Mouse (Mus musculus) CH12.LX (cell line): Measurements from ENCODE around the gene Nfix. TPM values are rescaled to one million over a fixed set of nuclear protein-coding genes. Genes with fewer than 3 reads are reported as not detected.
A peak's percentile ranks its signal among the peaks of the same experiment; 100 is the strongest.

Experiments
- DNase-seq: peaks from one replicate; pipeline ENCODE4 v3.0.0-alpha.2; 2013; ENCODE audit errors: extremely low read depth
- H3K27ac ChIP-seq: 2 replicates; pipeline ENCODE4 v1.5.1; 2012; ENCODE audit warnings: low read depth, mild to moderate bottlenecking, control low read depth, moderate library complexity; ENCODE audit not compliant: insufficient read depth
- H3K27me3 ChIP-seq: replicated peaks from 2 replicates; pipeline ENCODE3; 2012; ENCODE audit warnings: inconsistent platforms
- H3K36me3 ChIP-seq, 2 experiments: replicated peaks in 1 of 2; 2 replicates each; pipeline versions ENCODE3 to v1.6.1; 2012; ENCODE audit warnings: inconsistent platforms in 1 of 2, low read length in 1 of 2, mild to moderate bottlenecking in 1 of 2, mixed read lengths in 1 of 2, moderate library complexity in 1 of 2; ENCODE audit not compliant: control insufficient read depth in 1 of 2, insufficient read depth in 1 of 2
- H3K4me1 ChIP-seq, 2 experiments: 2 replicates each; pipeline ENCODE4 v1.6.1; 2012; ENCODE audit warnings: inconsistent platforms in 1 of 2, moderate library complexity in 1 of 2; ENCODE audit not compliant: insufficient read depth in 2 of 2, control insufficient read depth in 1 of 2
- H3K4me2 ChIP-seq: 2 replicates; pipeline ENCODE4 v1.6.1; 2012; ENCODE audit warnings: low read depth, mild to moderate bottlenecking, control low read depth; ENCODE audit not compliant: poor library complexity, insufficient read depth, severe bottlenecking
- H3K4me3 ChIP-seq, 3 experiments: fragments of 150-350 bp in 1 of 3; sonication (generic) in 1 of 3; replicated peaks in 1 of 3; 2 replicates each; pipeline versions ENCODE3 to v1.5.1; 2011 to 2012; ENCODE audit warnings: low read depth in 2 of 3, low read length in 2 of 3, mild to moderate bottlenecking in 2 of 3, moderate library complexity in 2 of 3, control low read depth in 1 of 3, improper control_type of control experiment in 1 of 3, inconsistent platforms in 1 of 3, mixed read lengths in 1 of 3; ENCODE audit not compliant: poor library complexity in 1 of 3
- H3K79me2 ChIP-seq: replicated peaks from 2 replicates; pipeline ENCODE4 v1.6.1; 2012; ENCODE audit warnings: mild to moderate bottlenecking, moderate library complexity; ENCODE audit not compliant: control insufficient read depth, poor library complexity, insufficient read depth, severe bottlenecking; ENCODE audit errors: extremely low read depth
- H3K9ac ChIP-seq: 2 replicates; pipeline ENCODE4 v1.6.1; 2012; ENCODE audit warnings: low read depth, mild to moderate bottlenecking, control low read depth, moderate library complexity; ENCODE audit not compliant: insufficient read depth
- H3K9me3 ChIP-seq: replicated peaks from 2 replicates; pipeline ENCODE3; 2012; ENCODE audit warnings: low read length, inconsistent platforms, mixed read lengths
- CHD1 ChIP-seq: IDR thresholded peaks from 2 replicates; pipeline ENCODE4 v1.6.1; 2012; ENCODE audit warnings: low read depth, low read length, improper control_type of control experiment, inconsistent platforms
- CHD2 ChIP-seq: IDR thresholded peaks from 2 replicates; pipeline ENCODE4 v1.6.1; 2011; ENCODE audit warnings: low read length, improper control_type of control experiment
- CTCF ChIP-seq, 2 experiments: IDR thresholded peaks in 1 of 2; conservative IDR thresholded peaks in 1 of 2; 2 replicates each; pipeline ENCODE4 v1.5.1; 2011 to 2012; ENCODE audit warnings: low read depth in 2 of 2, low read length in 2 of 2, improper control_type of control experiment in 1 of 2, inconsistent platforms in 1 of 2, mild to moderate bottlenecking in 1 of 2, moderate library complexity in 1 of 2
- E2F4 ChIP-seq: IDR thresholded peaks from 2 replicates; pipeline ENCODE4 v1.6.1; 2011; ENCODE audit warnings: low read depth, low read length, improper control_type of control experiment; ENCODE audit not compliant: insufficient replicate concordance
- ELF1 ChIP-seq: IDR thresholded peaks from 2 replicates; pipeline ENCODE4 v1.6.1; 2014; ENCODE audit warnings: low read depth, mild to moderate bottlenecking, inconsistent platforms, low read length, improper control_type of control experiment
- ETS1 ChIP-seq: conservative IDR thresholded peaks from 2 replicates; pipeline ENCODE4 v1.6.1; 2012; ENCODE audit warnings: low read depth, mild to moderate bottlenecking, inconsistent platforms, low read length, improper control_type of control experiment, moderate library complexity
- JUN ChIP-seq: IDR thresholded peaks from 2 replicates; pipeline ENCODE4 v1.6.1; 2011; ENCODE audit warnings: low read depth, mild to moderate bottlenecking, low read length, improper control_type of control experiment, moderate library complexity; ENCODE audit not compliant: insufficient read depth
- JUND ChIP-seq: conservative IDR thresholded peaks from 2 replicates; pipeline ENCODE4 v1.6.1; 2011; ENCODE audit warnings: low read depth, low read length, improper control_type of control experiment
- KAT2A ChIP-seq: IDR thresholded peaks from 2 replicates; pipeline ENCODE4 v1.6.1; 2012; ENCODE audit warnings: low read length, improper control_type of control experiment, inconsistent platforms; ENCODE audit not compliant: insufficient replicate concordance
- MAFK ChIP-seq: IDR thresholded peaks from 2 replicates; pipeline ENCODE4 v1.6.1; 2011; ENCODE audit warnings: low read length, improper control_type of control experiment; ENCODE audit not compliant: insufficient replicate concordance
- MAX ChIP-seq: IDR thresholded peaks from 2 replicates; pipeline ENCODE4 v1.6.1; 2011; ENCODE audit warnings: low read length, improper control_type of control experiment
- POLR2A ChIP-seq: IDR thresholded peaks from 2 replicates; pipeline ENCODE4 v1.6.1; 2011; ENCODE audit warnings: low read depth, mild to moderate bottlenecking, improper control_type of control experiment, low read length
- RAD21 ChIP-seq: IDR thresholded peaks from 2 replicates; pipeline ENCODE4 v1.6.1; 2011; ENCODE audit warnings: low read depth, mild to moderate bottlenecking, low read length, improper control_type of control experiment, moderate library complexity
- SMC3 ChIP-seq: IDR thresholded peaks from 2 replicates; pipeline ENCODE4 v1.6.1; 2011; ENCODE audit warnings: low read depth, low read length, improper control_type of control experiment
- UBTF ChIP-seq: IDR thresholded peaks from 2 replicates; pipeline ENCODE4 v1.6.1; 2012; ENCODE audit warnings: low read depth, mild to moderate bottlenecking, inconsistent platforms, low read length, improper control_type of control experiment, moderate library complexity
- USF2 ChIP-seq: conservative IDR thresholded peaks from 2 replicates; pipeline ENCODE4 v1.6.1; 2011; ENCODE audit warnings: low read depth, low read length, improper control_type of control experiment
- ZKSCAN1 ChIP-seq: IDR thresholded peaks from 2 replicates; pipeline ENCODE4 v1.6.1; 2012; ENCODE audit warnings: low read depth, inconsistent platforms, low read length, improper control_type of control experiment, borderline replicate concordance
- dilution Hi-C: fragments of 300-500 bp; cut with MboI; formaldehyde crosslinking; loops from 2 replicates; pipeline ENCODE4 v1.14.3; 2020; ENCODE audit warnings: low sequenced_read_pairs; ENCODE audit not compliant: extremely low pct_unique_long_range_greater_than_20kb, extremely low pct_ligation_motif_present
- in situ Hi-C: fragments of 300-500 bp; cut with MboI; formaldehyde crosslinking; loops from 3 replicates; pipeline ENCODE4 v1.14.3; 2019; ENCODE audit warnings: low sequenced_read_pairs, low pct_ligation_motif_present, low pct_unique_long_range_greater_than_20kb, mixed read lengths
- polyA plus RNA-seq: library from polyadenylated mRNA; unstranded; fragments of >175 nt; gene quantifications from 2 replicates; pipeline ENCODE4 v1.2.1, GENCODE M21; 2012; ENCODE audit warnings: low read depth; ENCODE audit not compliant: insufficient read length
- total RNA-seq, 2 experiments: library from RNA; depleted of rRNA; stranded (reverse); fragments of 300-350 nt in 1 of 2; fragments of >200 nt in 1 of 2; gene quantifications; 2 replicates each; pipeline ENCODE4 v1.2.3; 2012 to 2014

Nfix gene
- total and polyA plus RNA-seq, 3 experiments, result 0.09 to 10.5 (median 1.1) TPM

DNA sequence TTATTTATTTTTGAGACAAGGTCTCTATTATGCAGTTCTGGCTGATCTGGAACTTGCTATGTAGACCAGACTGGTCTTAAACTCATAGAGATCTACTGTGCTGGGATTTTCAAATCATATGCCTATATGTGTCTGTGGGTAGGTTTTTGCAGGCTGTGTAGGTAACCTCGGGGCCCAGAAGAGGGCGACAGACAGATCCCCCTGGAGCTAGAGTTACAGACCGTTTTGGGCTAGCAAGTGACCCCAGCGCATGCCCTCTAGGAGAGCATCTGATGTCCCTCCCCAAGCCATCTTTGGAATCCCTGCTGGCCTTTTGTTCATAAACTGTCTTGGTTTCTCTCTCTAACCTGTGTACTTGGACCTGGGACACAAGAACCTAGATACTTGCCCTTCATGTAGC is 145.5 kb downstream of the Nfix start:
- in situ Hi-C loops, result no loop called here
- Histone ChIP-seq H3K4me2 (no peak overlapping the region), H3K4me1 (peaks cover 10 to 33% of the 10 kb centered on the region in 2 experiments)

DNA sequence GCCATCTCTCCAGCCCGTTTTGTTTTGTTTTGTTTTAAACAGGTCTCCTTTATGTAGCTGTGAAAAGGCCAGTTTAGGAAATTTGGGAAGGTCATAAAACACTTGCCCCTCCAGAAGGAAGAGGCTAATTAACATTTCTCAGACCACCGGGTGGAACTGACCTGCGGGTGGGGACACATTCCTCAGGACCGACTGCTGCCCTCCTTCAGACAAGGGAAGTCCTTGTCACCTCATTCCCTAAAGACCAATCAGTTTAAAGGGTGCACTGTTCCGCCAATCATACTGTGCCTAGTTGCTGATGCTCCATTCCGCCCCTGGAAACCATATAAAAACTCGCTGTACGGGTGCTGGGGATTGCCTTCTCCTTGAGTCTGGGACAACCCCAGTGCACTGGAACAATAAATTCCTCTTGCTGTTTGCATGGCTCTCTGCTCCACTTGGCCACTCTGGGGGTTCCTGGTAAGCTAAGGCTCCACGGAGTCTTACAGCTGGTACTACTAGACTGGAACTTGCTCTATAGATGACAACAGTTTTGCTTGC is 147.0 kb downstream of the Nfix start:
- no peaks in the 10 kb centered on the region for H3K27me3 ChIP-seq
- H3K4me1 ChIP-seq, result peaks cover 10 to 26% of the 10 kb centered on the region in 2 experiments
- no peaks in the 10 kb centered on the region for H3K9me3 ChIP-seq
- TF ChIP-seq E2F4 (no peak), ETS1 (no peak), POLR2A (no peak), UBTF (no peak), ELF1 (no peak), RAD21 (no peak), MAFK (no peak), CHD1 (no peak), KAT2A (no peak), USF2 (no peak), JUND (no peak), ZKSCAN1 (no peak)
- H3K36me3 ChIP-seq, result no peaks in the 10 kb centered on the region
- in situ Hi-C loops, result no loop called here
- no peak for DNase-seq
- no peak overlapping the region for H3K4me2 ChIP-seq
- H3K79me2 ChIP-seq, result no peaks in the 10 kb centered on the region
- no peak overlapping the region for H3K27ac ChIP-seq
- H3K4me3 ChIP-seq, result no peak overlapping the region
- no peak overlapping the region for H3K9ac ChIP-seq
- dilution Hi-C loops, result no loop called here

More for the DNA sequence above, 145.5 kb downstream of the Nfix start:
- dilution Hi-C loops, result no loop called here
- H3K27me3 ChIP-seq, result no peaks in the 10 kb centered on the region
- H3K36me3 ChIP-seq, result no peaks in the 10 kb centered on the region
- H3K79me2 ChIP-seq, result no peaks in the 10 kb centered on the region
- H3K9me3 ChIP-seq, result no peaks in the 10 kb centered on the region
- no peak for DNase-seq
- no peak overlapping the region for H3K27ac ChIP-seq
- no peak overlapping the region for H3K9ac ChIP-seq
- TF ChIP-seq JUND (no peak), CTCF (conservative IDR thresholded peaks at IDR 0.05 in 1 of 2, IDR thresholded peaks at IDR 0.05 in 1 of 2; ENCODE audit: low read depth in 2 of 2, low read length in 2 of 2) (peak in 1 of 2 experiments; percentile 59; a peak in 2 of 4 replicates), CHD1 (no peak), SMC3 (peak; percentile 38), RAD21 (peak; percentile 22)
- H3K4me3 ChIP-seq, result no peak overlapping the region

DNA sequence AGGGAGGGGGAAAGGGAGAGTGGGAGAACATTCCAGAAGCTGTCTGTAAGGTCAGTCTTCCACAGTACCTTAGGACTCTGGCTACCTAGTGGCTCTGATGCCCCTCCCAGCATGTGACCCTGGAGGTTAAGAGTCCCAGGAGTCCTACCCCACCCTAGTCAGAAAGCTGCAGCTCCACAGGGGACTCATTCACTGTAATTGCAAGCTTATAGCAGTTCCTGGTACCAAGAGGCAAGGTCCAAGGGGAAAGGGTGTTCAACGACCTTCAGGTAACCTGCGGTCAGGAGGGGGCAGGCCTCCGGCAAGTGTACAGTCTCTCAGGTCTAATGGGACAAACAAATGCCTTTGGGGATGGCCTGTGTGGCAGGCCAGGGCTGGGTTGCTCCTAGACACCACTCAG is 149.9 kb downstream of the Nfix start:
- Histone ChIP-seq H3K79me2 (no peaks in the 10 kb centered on the region), H3K36me3 (no peaks in the 10 kb centered on the region), H3K27me3 (no peaks in the 10 kb centered on the region), H3K9me3 (no peaks in the 10 kb centered on the region), H3K27ac (no peak overlapping the region), H3K4me2 (no peak overlapping the region), H3K4me3 (no peak overlapping the region), H3K9ac (no peak overlapping the region), H3K4me1 (peaks cover 5 to 7% of the 10 kb centered on the region in 2 experiments; a peak in 2 of 4 replicates)
- dilution Hi-C loops (no loop called here), in situ Hi-C loops (no loop called here)
- no peak for DNase-seq
- no peak for TF ChIP-seq MAX
- TF ChIP-seq E2F4, result no peak
- no peak for TF ChIP-seq JUN
- no peak for TF ChIP-seq CHD2
- no peak for TF ChIP-seq CTCF (conservative IDR thresholded peaks at IDR 0.05 in 1 of 2, IDR thresholded peaks at IDR 0.05 in 1 of 2; ENCODE audit: low read depth in 2 of 2, low read length in 2 of 2)
